Mouse (Mus musculus) gastrocnemius, postnatal 14 days (tissue): ENCODE data around the gene Aprt. TPM values are rescaled to one million over a fixed set of nuclear protein-coding genes. Genes with fewer than 3 reads are reported as not detected.

Experiments used
- DNase-seq: peaks from one replicate; pipeline ENCODE4 v3.0.0; 2021; ENCODE audit warnings: mixed read lengths
- intact Hi-C: fragments of 180-260 bp; cut with DNase I; formaldehyde crosslinking; loops from one replicate; pipeline ENCODE4 v1.15.1; 2025; ENCODE audit warnings: low total_unique reads
- microRNA-seq, 2 experiments: library from miRNA; unstranded; fragments of <30 nt; microRNA quantifications; one replicate each; pipeline ENCODE4 v1.2.0; 2021
- total RNA-seq, 2 experiments: library from RNA; stranded (reverse); gene quantifications; 2 replicates each; pipeline ENCODE4 v1.2.3; 2021

The Aprt gene
- total RNA-seq, 2 experiments from 2014 or later = 40.1 to 44.1 TPM

GRCm38 (mm10) chr8:122546811-122547453, 29.8 kb downstream of the Aprt start:
- peak; percentile 59 for DNase-seq
- intact Hi-C loops = no loop called here

GRCm38 (mm10) chr8:122546066-122546755, 30.5 kb downstream of the Aprt start:
- DNase-seq = no peak
- intact Hi-C loops = no loop called here

GRCm38 (mm10) chr8:122544138-122544537, 32.6 kb downstream of the Aprt start:
- no peak for DNase-seq
- intact Hi-C loops = no loop called here

GRCm38 (mm10) chr8:122538310-122539076, 38.2 kb downstream of the Aprt start:
- DNase-seq = no peak
- intact Hi-C loops = no loop called here

GRCm38 (mm10) chr8:122537812-122538211, 38.9 kb downstream of the Aprt start:
- intact Hi-C loops = no loop called here
- DNase-seq = no peak

GRCm38 (mm10) chr8:122537033-122537432, 39.7 kb downstream of the Aprt start:
- no peak for DNase-seq

GRCm38 (mm10) chr8:122531312-122531711, 45.4 kb downstream of the Aprt start:
- intact Hi-C loops = no loop called here
- no peak for DNase-seq

More at GRCm38 (mm10) chr8:122537033-122537432, 39.7 kb downstream of the Aprt start:
- intact Hi-C loops = no loop called here

GRCm38 (mm10) chr8:122529159-122529558, 47.5 kb downstream of the Aprt start:
- no peak for DNase-seq
- intact Hi-C loops = no loop called here

- no peak for DNase-seq
- intact Hi-C loops = no loop called here
These were observed 48.8 kb downstream of the Aprt start for GRCm38 (mm10) chr8:122527937-122528336.

GRCm38 (mm10) chr8:122526526-122527170, 50.1 kb downstream of the Aprt start:
- intact Hi-C loops = no loop called here
- DNase-seq = no peak

GRCm38 (mm10) chr8:122526084-122526483, 50.6 kb downstream of the Aprt start:
- intact Hi-C loops = no loop called here
- DNase-seq = no peak

GRCm38 (mm10) chr8:122525004-122525403, 51.7 kb downstream of the Aprt start:
- intact Hi-C loops = no loop called here
- no peak for DNase-seq

Small RNA genes within 50 kb of the gene (microRNA-seq; reads per million reads assigned to microRNA genes)
- gene Mir6396 = 0 reads per million in 2 experiments

Other genes with a start within 250 kb of the Aprt start
- gene Trhr2, start 216.2 kb downstream of the Aprt start, total RNA-seq = not detected
- gene Zc3h18, start 200.3 kb downstream of the Aprt start, total RNA-seq = 10 to 100 TPM; 21.6 to 23.5 TPM
- not detected for gene Il17c, start 154.9 kb downstream of the Aprt start, total RNA-seq
- 10 to 100 TPM; 15.3 to 18.6 TPM for gene Cyba, start 144.0 kb downstream of the Aprt start, total RNA-seq
- gene Mvd, start 133.5 kb downstream of the Aprt start, total RNA-seq = 1 to 10 TPM; 5.6 to 7.8 TPM
- 1 to 10 TPM; 3.1 to 4.1 TPM for gene Snai3, start 116.2 kb downstream of the Aprt start, total RNA-seq
- 10 to 100 TPM; 23.9 to 28.7 TPM for gene Rnf166, start 100.8 kb downstream of the Aprt start, total RNA-seq
- 1 to 10 TPM; 7.6 to 8.6 TPM for gene Ctu2, start 100.8 kb downstream of the Aprt start, total RNA-seq
- gene Piezo1, start 25.6 kb downstream of the Aprt start, total RNA-seq = 10 to 100 TPM; 15.1 to 15.4 TPM
- gene Cdt1, start 8.9 kb downstream of the Aprt start, total RNA-seq = 1 to 10 TPM; 1.8 to 3.0 TPM
- gene Galns, start 34.6 kb upstream of the Aprt start, total RNA-seq = 1 to 10 TPM; 2.9 to 3.6 TPM
- gene Trappc2l, start 34.7 kb upstream of the Aprt start, total RNA-seq = 10 to 100 TPM; 47.5 TPM
- gene Pabpn1l, start 45.8 kb upstream of the Aprt start, total RNA-seq = not detected
- gene Cbfa2t3, start 122.2 kb upstream of the Aprt start, total RNA-seq = 10 to 100 TPM; 19.5 to 23.2 TPM
- gene Acsf3, start 198.6 kb upstream of the Aprt start, total RNA-seq = 10 to 100 TPM; 13.4 to 16.2 TPM